Mouse (Mus musculus): Measurements from ENCODE around the gene Rbm8a.
"Not testable (repeated sequence)": the region's sequence is repeated elsewhere in the genome, so short reads cannot be mapped to it uniquely, and the experiment has no call there.

The Rbm8a gene

GRCm38 (mm10) chr3:96606007-96606406 lies 23.7 kb upstream of the Rbm8a start:
- DNase-seq: not testable (repeated sequence)

GRCm38 (mm10) chr3:96606618-96607017 lies 23.1 kb upstream of the Rbm8a start:
- DNase-seq: no peak

- DNase-seq: no peak
Measured at GRCm38 (mm10) chr3:96617941-96618340, 11.8 kb upstream of the Rbm8a start.

- DNase-seq: no peak
Measured at GRCm38 (mm10) chr3:96623201-96623600, 6.5 kb upstream of the Rbm8a start.

- no peak for DNase-seq
Measured at GRCm38 (mm10) chr3:96632058-96632457, 2.3 kb downstream of the Rbm8a start.

GRCm38 (mm10) chr3:96634015-96634414 lies 4.3 kb downstream of the Rbm8a start:
- DNase-seq: no peak

GRCm38 (mm10) chr3:96634928-96635879 lies 5.5 kb downstream of the Rbm8a start, which contains the start of the genes Pex11b and Gm42957:
Gene Pex11b, plus strand, starts transcription at chr3:96635376.
Gene Gm42957, plus strand, starts transcription at chr3:96635474.
- DNase-seq: peak; percentile 84

- DNase-seq: no peak
Measured at GRCm38 (mm10) chr3:96635906-96636305, 6.2 kb downstream of the Rbm8a start.

- DNase-seq: no peak
Measured at GRCm38 (mm10) chr3:96636448-96636847, 6.7 kb downstream of the Rbm8a start.

GRCm38 (mm10) chr3:96639219-96639618 lies 9.5 kb downstream of the Rbm8a start:
- peak; percentile 48 for DNase-seq

GRCm38 (mm10) chr3:96645018-96645649 lies 15.4 kb downstream of the Rbm8a start, which contains the start of gene Itga10:
Gene Itga10, plus strand, starts transcription at chr3:96645584.
- DNase-seq: peak; percentile 45

- DNase-seq: no peak
Measured at GRCm38 (mm10) chr3:96647365-96647764, 17.6 kb downstream of the Rbm8a start.

GRCm38 (mm10) chr3:96660901-96661300 lies 31.2 kb downstream of the Rbm8a start:
- no peak for DNase-seq

GRCm38 (mm10) chr3:96662731-96663316 lies 33.1 kb downstream of the Rbm8a start:
- DNase-seq: no peak

- peak; percentile 86 for DNase-seq
Measured at GRCm38 (mm10) chr3:96663432-96664239, 33.9 kb downstream of the Rbm8a start.

GRCm38 (mm10) chr3:96665732-96666363 lies 36.1 kb downstream of the Rbm8a start:
- DNase-seq: not testable (repeated sequence)

- no peak for DNase-seq
Measured at GRCm38 (mm10) chr3:96666916-96667315, 37.2 kb downstream of the Rbm8a start.

GRCm38 (mm10) chr3:96667316-96667715 lies 37.6 kb downstream of the Rbm8a start:
- DNase-seq: no peak

GRCm38 (mm10) chr3:96668424-96669067 lies 38.8 kb downstream of the Rbm8a start:
- no peak for DNase-seq

GRCm38 (mm10) chr3:96669727-96670468 lies 40.2 kb downstream of the Rbm8a start, which contains the start of gene Ankrd35:
Gene Ankrd35, plus strand, starts transcription at chr3:96670131.
- DNase-seq: peak; percentile 69

- no peak for DNase-seq
Measured at GRCm38 (mm10) chr3:96671519-96671918, 41.8 kb downstream of the Rbm8a start.

Data from right cerebral cortex, postnatal 14 days (tissue).